Mouse (Mus musculus) thymus, adult 18-20 months (tissue): ENCODE results near the gene Mfge8.

Experiments
- DNase-seq, 2 experiments: peaks; one replicate each; pipeline ENCODE4 v3.0.0; 2022; ENCODE audit warnings: mixed read lengths in 2 of 2

Gene Mfge8

DNA sequence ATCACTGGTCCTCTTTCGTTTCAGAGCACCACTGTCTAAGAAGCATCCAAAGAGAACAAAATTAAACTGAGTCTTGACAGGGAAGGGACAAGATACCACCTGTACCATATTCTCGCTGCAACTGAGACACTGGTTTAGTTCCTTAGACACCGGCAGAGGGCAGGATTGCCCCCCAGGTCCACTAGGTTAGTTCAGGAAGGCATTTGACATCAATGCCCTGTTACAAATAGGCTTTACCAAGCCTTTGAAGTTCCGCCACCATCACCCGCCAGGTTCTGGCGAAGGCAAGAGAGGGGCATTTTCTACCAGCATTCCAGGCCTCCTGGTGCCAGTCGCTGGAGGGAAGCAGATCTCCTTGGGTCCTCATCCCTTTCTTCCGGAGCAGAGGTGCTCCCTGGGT lies 19.0 kb downstream of the Mfge8 start:
- DNase-seq: no peak

GRCm38 (mm10) chr7:79123465-79123864 lies 25.4 kb downstream of the Mfge8 start:
- no peak for DNase-seq

GRCm38 (mm10) chr7:79113848-79114247 lies 35.0 kb downstream of the Mfge8 start:
- DNase-seq: no peak

GRCm38 (mm10) chr7:79096492-79096891 lies 52.4 kb downstream of the Mfge8 start:
- DNase-seq: no peak

DNA sequence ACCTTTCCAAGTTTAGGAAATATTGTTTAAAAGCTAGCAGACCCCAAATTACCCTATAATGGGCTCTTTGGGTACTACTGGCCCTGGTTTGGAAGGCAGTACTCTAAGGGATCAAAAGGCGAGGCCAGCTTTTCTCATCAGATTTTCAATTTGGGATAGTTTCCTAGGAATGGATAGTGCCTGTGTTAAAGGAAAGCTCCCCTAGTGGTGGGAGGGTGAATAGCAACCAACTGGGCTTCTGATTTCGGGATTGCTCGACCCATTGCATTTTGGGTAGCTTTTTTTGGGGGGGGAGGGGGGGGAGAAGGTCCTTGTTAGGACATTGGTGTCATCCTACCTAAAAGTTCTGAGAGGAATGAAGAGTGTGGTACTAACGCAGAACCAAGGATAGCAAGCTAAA lies 59.7 kb downstream of the Mfge8 start:
- DNase-seq: no peak
